Comparison of ENCODE assay signal across 9 mouse cellular contexts in the genomic region with DNA sequence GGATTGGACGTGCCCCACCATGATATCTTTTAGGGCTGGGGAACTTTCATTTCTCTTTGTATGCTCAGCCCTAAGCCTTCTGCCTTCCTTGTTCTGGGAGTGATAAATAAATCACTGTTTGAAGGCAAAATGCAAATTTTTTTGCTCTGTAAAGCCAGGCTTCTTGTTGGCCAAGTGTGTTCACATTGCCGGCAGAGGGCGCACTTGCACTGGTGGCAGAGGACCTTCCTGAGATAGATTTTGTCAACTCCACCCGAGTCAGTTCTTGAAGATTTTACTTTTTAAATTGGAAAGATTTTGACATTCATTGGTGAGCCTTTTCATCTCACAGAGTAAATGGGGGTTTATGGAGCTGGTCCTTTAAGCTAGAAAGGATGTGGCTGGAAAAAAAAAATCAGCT. TPM values are rescaled to one million over a fixed set of nuclear protein-coding genes. Genes with fewer than 3 reads are reported as not detected.
A peak's percentile ranks its signal among the peaks of the same experiment; 100 is the strongest.
DNase-seq lines count a peak whose midpoint lies in the region; ATAC-seq and TF ChIP-seq lines count a peak whose summit lies in the region.
"Had no signal": no experiment of that assay in that cellular context is flagged by ENCODE, and none has a peak within 500 bp of the region (broad histone marks: within the 10 kb centered on the region; RNA-seq: fewer than 3 reads in every experiment).

No protein-coding gene starts in this region.

- DNase-seq in 416B (ENCODE audit: low read depth): peak; percentile 87
- DNase-seq in Muller cell, postnatal 12 days (ENCODE audit: inconsistent ontology term): peak; percentile 48
- peak; percentile 92 to 96 for DNase-seq in cerebellum, postnatal 14 days
- DNase-seq in gastrocnemius, postnatal 36 days: peak; percentile 80
- DNase-seq in kidney, postnatal 0 days (ENCODE audit: low spot score): peak; percentile 87
- peak; percentile 52 to 58 (median 57) for DNase-seq in liver, embryonic 14.5 days (ENCODE audit: low read depth in 3 of 3, low spot score in 3 of 3)
- peak; percentile 64 for DNase-seq in retina, adult 2 months (ENCODE audit: low read depth, low spot score)
- DNase-seq in thymus, postnatal 25 days: peak; percentile 87

- TF ChIP-seq EP300 in liver, embryonic 14.5 days (IDR thresholded peaks at IDR 0.05; ENCODE audit: low read depth): no peak

- no peaks in the 10 kb centered on the region for H3K27me3 ChIP-seq in kidney, postnatal 0 days (ENCODE audit: insufficient read depth, low read length)
- no peaks in the 10 kb centered on the region for H3K27me3 ChIP-seq in liver, embryonic 14.5 days (ENCODE audit: control insufficient read depth, insufficient read depth, low read length)
- H3K27me3 ChIP-seq: limb, embryonic 13.5 days had no signal

- no peak overlapping the region for H3K9ac ChIP-seq in kidney, postnatal 0 days (ENCODE audit: low read depth, low read length)
- no peak overlapping the region for H3K9ac ChIP-seq in liver, embryonic 14.5 days (replicated peaks)
- H3K9ac ChIP-seq: limb, embryonic 13.5 days had no signal

- no peak for ATAC-seq in kidney, postnatal 0 days (replicated peaks; ENCODE audit: low FRiP score, low read depth)
- ATAC-seq in liver, embryonic 14.5 days (ENCODE audit: insufficient read depth): no peak

- 13% methylated on average over 4 of the region's 4 CpGs for WGBS in kidney, postnatal 0 days
- 9% methylated on average over 4 of the region's 4 CpGs for WGBS in liver, embryonic 14.5 days (ENCODE audit: insufficient replicate concordance)

- peak overlapping the region; percentile 34 for H3K4me2 ChIP-seq in kidney, postnatal 0 days (ENCODE audit: low read length)
- no peak overlapping the region for H3K4me2 ChIP-seq in liver, embryonic 14.5 days (ENCODE audit: low read depth)
- H3K4me2 ChIP-seq: limb, embryonic 13.5 days had no signal

- no peaks in the 10 kb centered on the region for H3K9me3 ChIP-seq in kidney, postnatal 0 days (replicated peaks; ENCODE audit: low read length)
- H3K9me3 ChIP-seq in liver, embryonic 14.5 days (ENCODE audit: control insufficient read depth, low read length): no peaks in the 10 kb centered on the region
- H3K9me3 ChIP-seq: limb, embryonic 13.5 days had no signal

- H3K36me3 ChIP-seq in kidney, postnatal 0 days (ENCODE audit: insufficient read depth, low read length): no peaks in the 10 kb centered on the region
- no peaks in the 10 kb centered on the region for H3K36me3 ChIP-seq in liver, embryonic 14.5 days (replicated peaks; ENCODE audit: control insufficient read depth, insufficient read depth, low read depth)
- H3K36me3 ChIP-seq: limb, embryonic 13.5 days had no signal

- no peaks in the 10 kb centered on the region for H3K4me1 ChIP-seq in kidney, postnatal 0 days (replicated peaks; ENCODE audit: insufficient read depth, low read length)
- no peaks in the 10 kb centered on the region for H3K4me1 ChIP-seq in liver, embryonic 14.5 days (replicated peaks; ENCODE audit: control insufficient read depth in 2 of 2, insufficient read depth in 2 of 2, low read length in 1 of 2)
- H3K4me1 ChIP-seq: limb, embryonic 13.5 days had no signal

- no peak overlapping the region for H3K27ac ChIP-seq in kidney, postnatal 0 days
- no peak overlapping the region for H3K27ac ChIP-seq in liver, embryonic 14.5 days
- H3K27ac ChIP-seq: limb, embryonic 13.5 days had no signal

- peak; percentile 95 for TF ChIP-seq CTCF in kidney, postnatal 0 days (IDR thresholded peaks at IDR 0.05; ENCODE audit: low read depth)
- TF ChIP-seq CTCF in liver, embryonic 14.5 days (IDR thresholded peaks at IDR 0.05; ENCODE audit: low read depth): peak; percentile 93

- H3K4me3 ChIP-seq in kidney, postnatal 0 days (replicated peaks; ENCODE audit: low read depth, low read length): no peak overlapping the region
- H3K4me3 ChIP-seq in liver, embryonic 14.5 days (ENCODE audit: insufficient read depth in 1 of 2, low read depth in 2 of 2, low read length in 2 of 2): no peak overlapping the region
- H3K4me3 ChIP-seq: limb, embryonic 13.5 days had no signal

- intact Hi-C loops in gastrocnemius, postnatal 36 days (cut with DNase I): loop anchor here (5.0 kb wide), 4 partner anchors 76 to 886 kb away; partner anchors contain the start of gene Gucy1b2

RNA-seq across cellular contexts. Expression of gene Spryd7, which starts 14.7 kb away (rescaled TPM):
- total RNA-seq in gastrocnemius, postnatal 36 days (2021): 10 to 100 TPM; 39.5 to 43.5 TPM
- polyA plus RNA-seq in kidney, postnatal 0 days (2015; fragmentation: Nextera tagmentation; extraction: Ambion mirVana): 30.7 and 31.5 TPM in 2 replicates
- polyA plus RNA-seq in liver, embryonic 14.5 days (2012; rRNA removed): 2.4 and 4.5 TPM in 2 replicates
- polyA plus RNA-seq in liver, embryonic 14.5 days (2014; fragmentation: Nextera tagmentation; extraction: Ambion mirVana): 8.3 and 10.1 TPM in 2 replicates

RNA-seq across cellular contexts. Expression of gene Trim13, which starts 26.7 kb away (rescaled TPM):
- 1 to 10 TPM; 5.3 to 7.4 TPM for total RNA-seq in gastrocnemius, postnatal 36 days (2021)
- polyA plus RNA-seq in kidney, postnatal 0 days (2015; fragmentation: Nextera tagmentation; extraction: Ambion mirVana): 22.7 and 23.6 TPM in 2 replicates
- polyA plus RNA-seq in liver, embryonic 14.5 days (2012; rRNA removed): 1.9 and 2.7 TPM in 2 replicates
- polyA plus RNA-seq in liver, embryonic 14.5 days (2014; fragmentation: Nextera tagmentation; extraction: Ambion mirVana): 4.0 and 4.3 TPM in 2 replicates

RNA-seq across cellular contexts. Expression of gene Kcnrg, which starts 35.9 kb away (rescaled TPM):
- under 1 TPM in 1 of 2 experiments, not detected in 1; 0.12 TPM for total RNA-seq in gastrocnemius, postnatal 36 days (2021)
- 0.50 and 0.58 TPM in 2 replicates for polyA plus RNA-seq in kidney, postnatal 0 days (2015; fragmentation: Nextera tagmentation; extraction: Ambion mirVana)
- polyA plus RNA-seq in liver, embryonic 14.5 days (2012; rRNA removed): 0.08 and 0.13 TPM in 2 replicates
- 0.19 and 0.25 TPM in 2 replicates for polyA plus RNA-seq in liver, embryonic 14.5 days (2014; fragmentation: Nextera tagmentation; extraction: Ambion mirVana)
